Mouse (Mus musculus): ENCODE measurements around the gene Brd7. TPM values are rescaled to one million over a fixed set of nuclear protein-coding genes. Genes with fewer than 3 reads are reported as not detected.

The Brd7 gene
- polyA plus RNA-seq, 1 experiment from 2014 or later, result 86.4 TPM

- Histone ChIP-seq H3K4me3 (replicated peaks) (no peak overlapping the region), H3K27ac (no peak overlapping the region), H3K4me2 (no peak overlapping the region), H3K4me1 (no peaks in the 10 kb centered on the region), H3K9me3 (no peaks in the 10 kb centered on the region), H3K36me3 (replicated peaks) (no peaks in the 10 kb centered on the region), H3K9ac (no peak overlapping the region), H3K27me3 (no peaks in the 10 kb centered on the region; the same call in 1 of the 2 replicates)
- 74% methylated on average over 12 of the region's 12 CpGs for WGBS
- ATAC-seq (ENCODE audit: low FRiP score), result no peak
These were observed 73.3 kb downstream of the Brd7 start for GRCm38 (mm10) chr8:88288622-88289242.

DNA sequence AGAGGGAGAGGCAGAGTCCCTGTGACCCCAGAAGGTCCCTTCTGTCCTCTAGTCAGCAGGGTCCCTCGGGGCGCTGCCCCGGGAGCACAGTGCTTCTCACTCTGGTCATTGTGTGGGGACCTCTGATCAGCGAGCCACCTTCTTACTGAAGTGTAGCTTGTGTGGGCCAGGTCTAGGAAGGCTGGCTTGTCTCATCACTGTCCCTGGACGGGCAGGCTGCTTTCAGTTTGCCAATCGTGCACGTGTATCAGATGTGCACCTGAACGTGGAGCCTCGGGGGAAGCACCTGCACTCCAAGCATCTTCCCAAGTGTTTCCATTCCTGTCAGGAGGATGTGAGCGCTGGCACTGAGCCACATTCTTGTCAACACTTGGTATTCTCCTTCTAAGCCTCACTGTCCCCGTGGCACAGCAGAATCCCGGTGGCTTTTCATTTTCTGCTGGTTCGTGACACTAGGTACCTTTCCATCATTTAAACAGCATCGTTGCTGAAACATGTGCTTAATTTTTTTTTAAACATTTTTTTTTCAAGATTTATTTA, 75.5 kb downstream of the Brd7 start:
- Histone ChIP-seq H3K36me3 (replicated peaks) (no peaks in the 10 kb centered on the region), H3K4me3 (replicated peaks) (no peak overlapping the region), H3K9me3 (no peaks in the 10 kb centered on the region), H3K9ac (no peak overlapping the region), H3K4me2 (no peak overlapping the region), H3K4me1 (no peaks in the 10 kb centered on the region), H3K27ac (no peak overlapping the region), H3K27me3 (no peaks in the 10 kb centered on the region; the same call in 1 of the 2 replicates)
- 88% methylated on average over 14 of the region's 14 CpGs for WGBS
- ATAC-seq (ENCODE audit: low FRiP score), result no peak

DNA sequence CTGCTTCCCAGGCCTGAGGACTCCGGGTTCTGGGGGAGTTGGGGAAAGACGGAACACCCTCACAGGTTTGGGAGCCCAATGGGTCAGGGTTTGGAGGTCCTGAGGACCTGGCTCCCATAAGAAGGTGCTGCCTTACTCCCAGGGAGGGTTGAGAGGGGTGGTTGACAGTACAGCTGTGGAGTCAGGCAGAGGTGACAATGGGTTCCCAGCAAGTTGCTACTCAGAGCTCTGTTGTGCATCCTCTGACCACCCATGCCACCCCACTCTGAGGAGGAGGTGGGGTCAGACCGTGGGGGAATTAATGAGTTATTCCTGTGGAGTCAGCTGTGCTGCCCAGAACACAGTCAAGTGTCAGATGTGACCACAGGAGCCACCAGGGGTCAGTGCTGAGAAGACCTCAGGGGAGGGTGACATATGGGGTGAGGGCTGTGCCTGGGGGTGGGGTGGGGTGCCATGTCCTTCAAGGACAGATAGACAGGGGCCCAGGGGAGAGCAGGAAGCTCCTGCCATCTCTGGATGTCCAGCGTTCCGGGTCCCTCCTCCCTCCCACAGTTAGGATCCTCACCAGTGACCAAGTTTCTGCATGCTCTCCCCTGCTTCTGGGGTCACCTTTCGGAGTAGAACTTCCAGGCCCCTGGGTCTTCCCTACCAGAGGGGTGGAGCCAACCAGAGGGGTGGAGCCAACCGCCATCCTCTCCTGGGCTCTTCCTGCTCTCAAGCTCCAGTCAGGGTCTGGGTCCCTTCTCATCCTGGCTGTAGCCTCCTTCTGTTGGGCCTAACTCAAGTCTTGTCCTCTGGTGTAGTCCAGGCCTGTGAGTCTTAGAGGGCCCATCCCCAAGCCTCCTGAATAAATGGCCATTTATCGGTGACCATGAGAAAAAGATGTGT, 76.3 kb downstream of the Brd7 start:
- no peaks in the 10 kb centered on the region; the same call in 1 of the 2 replicates for H3K27me3 ChIP-seq
- no peaks in the 10 kb centered on the region for H3K36me3 ChIP-seq (replicated peaks)
- no peaks in the 10 kb centered on the region for H3K9me3 ChIP-seq
- no peak overlapping the region for H3K9ac ChIP-seq
- WGBS, result 84% methylated on average over 8 of the region's 8 CpGs
- ATAC-seq (ENCODE audit: low FRiP score), result no peak
- H3K4me1 ChIP-seq, result no peaks in the 10 kb centered on the region
- no peak overlapping the region for H3K4me2 ChIP-seq
- H3K4me3 ChIP-seq (replicated peaks), result no peak overlapping the region
- no peak overlapping the region for H3K27ac ChIP-seq

GRCm38 (mm10) chr8:88284738-88285137, 77.3 kb downstream of the Brd7 start:
- no peaks in the 10 kb centered on the region for H3K9me3 ChIP-seq
- no peak for ATAC-seq (ENCODE audit: low FRiP score)
- no peaks in the 10 kb centered on the region for H3K4me1 ChIP-seq
- H3K36me3 ChIP-seq (replicated peaks), result no peaks in the 10 kb centered on the region
- H3K27me3 ChIP-seq, result no peaks in the 10 kb centered on the region; the same call in 1 of the 2 replicates
- H3K27ac ChIP-seq, result no peak overlapping the region
- no peak overlapping the region for H3K9ac ChIP-seq
- no peak overlapping the region for H3K4me3 ChIP-seq (replicated peaks)
- WGBS, result 61% methylated on average over 7 of the region's 7 CpGs
- no peak overlapping the region for H3K4me2 ChIP-seq

DNA sequence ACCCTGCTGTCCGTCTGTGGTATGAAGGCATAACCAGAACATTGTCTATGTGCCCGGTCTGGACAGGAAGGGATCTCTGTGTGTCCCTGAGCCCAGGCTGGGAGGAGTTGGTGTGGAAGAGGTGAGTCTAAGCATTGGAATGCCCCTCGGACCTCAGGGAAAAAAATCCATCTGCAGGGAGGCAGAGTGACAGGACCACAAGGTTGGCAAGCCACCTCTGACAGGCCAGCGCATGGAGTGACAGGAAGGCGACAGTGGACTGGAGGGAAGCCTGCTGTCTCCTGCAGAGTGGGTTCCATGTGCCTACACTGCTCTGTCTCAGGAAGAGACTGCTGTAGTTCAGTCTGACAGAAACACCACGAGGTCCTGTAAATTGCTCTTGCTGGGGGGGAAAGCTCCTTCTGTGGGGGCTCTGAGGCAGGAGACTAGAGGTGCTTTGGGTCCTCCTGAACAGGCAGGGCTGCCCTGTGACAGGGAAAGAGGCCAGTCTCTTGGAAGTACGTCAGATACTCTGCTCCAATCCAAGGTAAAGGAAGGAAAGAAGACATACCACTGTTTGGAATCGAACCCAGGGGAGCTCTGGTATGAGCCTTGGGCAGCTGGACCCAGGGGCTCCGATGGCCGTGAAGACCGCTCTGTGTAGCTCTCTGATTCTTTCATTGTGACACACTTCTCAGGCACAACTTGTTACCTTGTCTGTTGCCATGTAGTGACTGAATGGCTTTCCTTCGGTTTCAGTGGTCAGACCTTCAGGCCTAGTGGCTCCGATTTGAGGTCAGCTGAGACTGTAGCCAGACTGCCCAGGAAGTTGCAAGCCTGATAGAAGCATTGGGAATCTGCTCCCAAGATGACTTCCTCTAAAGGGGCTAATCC, 78.5 kb downstream of the Brd7 start:
- H3K36me3 ChIP-seq (replicated peaks), result no peaks in the 10 kb centered on the region
- ATAC-seq (ENCODE audit: low FRiP score), result no peak
- no peak overlapping the region for H3K4me2 ChIP-seq
- H3K4me1 ChIP-seq, result no peaks in the 10 kb centered on the region
- no peaks in the 10 kb centered on the region; the same call in 1 of the 2 replicates for H3K27me3 ChIP-seq
- WGBS, result 89% methylated on average over 13 of the region's 13 CpGs
- H3K27ac ChIP-seq, result no peak overlapping the region
- no peak overlapping the region for H3K9ac ChIP-seq
- H3K4me3 ChIP-seq (replicated peaks), result no peak overlapping the region
- no peaks in the 10 kb centered on the region for H3K9me3 ChIP-seq

DNA sequence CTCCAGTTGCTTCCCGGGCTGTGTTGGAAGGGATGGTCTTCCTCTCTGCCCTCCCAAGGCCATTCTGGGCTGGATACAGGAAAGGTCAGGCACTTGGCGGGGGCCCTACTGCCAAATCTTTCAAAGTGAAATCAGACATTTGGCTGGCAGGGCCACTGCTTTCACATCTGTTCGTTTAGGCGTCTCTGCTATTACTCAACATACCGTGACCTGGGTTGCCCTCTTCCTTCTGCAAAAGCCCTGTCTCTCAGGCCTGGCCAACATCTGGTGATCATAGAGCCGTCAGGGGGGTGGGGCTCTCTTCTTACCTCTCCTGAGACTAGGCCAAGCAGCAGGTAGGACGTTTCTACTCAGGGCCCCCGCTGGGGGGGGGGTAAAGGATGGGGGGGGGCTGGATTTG, 79.3 kb downstream of the Brd7 start:
- ATAC-seq (ENCODE audit: low FRiP score), result no peak
- Histone ChIP-seq H3K27me3 (no peaks in the 10 kb centered on the region; the same call in 1 of the 2 replicates), H3K9ac (no peak overlapping the region), H3K9me3 (no peaks in the 10 kb centered on the region), H3K4me3 (replicated peaks) (no peak overlapping the region), H3K36me3 (replicated peaks) (no peaks in the 10 kb centered on the region), H3K4me2 (no peak overlapping the region), H3K4me1 (no peaks in the 10 kb centered on the region), H3K27ac (no peak overlapping the region)
- WGBS, result 65% methylated on average over 8 of the region's 8 CpGs

Other genes with a start within 250 kb of the Brd7 start
- 51.4 and 52.0 TPM in 2 replicates for gene Cnep1r1, start 243.4 kb downstream of the Brd7 start, polyA plus RNA-seq (2016; fragmentation: Nextera tagmentation; extraction: Ambion mirVana)
- 43.3 and 43.7 TPM in 2 replicates for gene Heatr3, start 224.3 kb downstream of the Brd7 start, polyA plus RNA-seq (2016; fragmentation: Nextera tagmentation; extraction: Ambion mirVana)
- gene Tent4b, start 163.0 kb downstream of the Brd7 start, polyA plus RNA-seq (2016; fragmentation: Nextera tagmentation; extraction: Ambion mirVana), result 11.2 and 12.7 TPM in 2 replicates
- gene Adcy7, start 89.8 kb downstream of the Brd7 start, polyA plus RNA-seq (2016; fragmentation: Nextera tagmentation; extraction: Ambion mirVana), result 2.2 and 2.5 TPM in 2 replicates
- gene Nkd1, start 159.2 kb upstream of the Brd7 start, polyA plus RNA-seq (2016; fragmentation: Nextera tagmentation; extraction: Ambion mirVana), result 51.2 and 64.4 TPM in 2 replicates